Mouse (Mus musculus) adrenal gland, postnatal 14 days (tissue): ENCODE measurements around the gene Megf6. TPM values are rescaled to one million over a fixed set of nuclear protein-coding genes. Genes with fewer than 3 reads are reported as not detected.

Experiments used
- DNase-seq: peaks from one replicate; pipeline ENCODE4 v3.0.0; 2021; ENCODE audit warnings: mixed read lengths
- total RNA-seq: library from RNA; stranded (reverse); gene quantifications from 2 replicates; pipeline ENCODE4 v1.2.3, GENCODE M21; 2021

The Megf6 gene
- total RNA-seq, 1 experiment from 2014 or later = 8.3 TPM

- DNase-seq = peak; percentile 48
Observed at GRCm38 (mm10) chr4:154213586-154213985, 43.1 kb downstream of the Megf6 start.

- DNase-seq = no peak
Observed at GRCm38 (mm10) chr4:154214075-154214474, 43.5 kb downstream of the Megf6 start.

DNA sequence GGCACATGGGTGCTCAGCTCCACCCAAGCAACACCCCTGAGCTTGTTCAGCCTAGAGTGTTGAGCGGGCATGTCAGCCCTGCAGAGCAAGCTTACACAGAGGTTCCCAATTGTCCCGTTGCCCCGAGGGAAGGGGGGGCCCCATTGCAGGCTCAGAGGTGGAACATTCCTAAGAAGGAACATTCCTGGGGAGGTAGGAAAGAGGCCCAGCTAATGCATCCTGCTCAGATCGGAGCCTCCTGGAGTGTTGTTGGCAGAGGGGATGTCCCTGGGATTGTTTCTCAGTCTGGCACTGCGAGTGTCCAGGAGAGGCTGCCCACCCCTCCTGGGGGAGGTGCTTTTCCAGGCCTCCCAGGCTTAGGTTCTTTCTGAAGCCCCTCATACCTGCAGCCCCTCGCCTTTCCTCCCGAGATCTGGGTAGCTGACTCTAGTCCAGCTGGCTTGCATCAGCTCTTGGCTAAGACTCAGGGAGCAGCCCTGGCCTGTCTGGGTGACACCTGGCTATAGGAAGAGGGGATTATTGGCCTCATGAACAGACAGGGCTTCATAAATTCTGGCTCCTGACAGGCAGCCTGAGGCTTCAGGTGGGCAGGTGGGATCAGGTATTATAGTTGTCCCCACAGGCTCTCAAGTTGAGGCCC is 47.3 kb downstream of the Megf6 start:
- no peak for DNase-seq

GRCm38 (mm10) chr4:154222773-154223172 is 52.2 kb downstream of the Megf6 start:
- peak; percentile 46 for DNase-seq

- DNase-seq = no peak
Observed at GRCm38 (mm10) chr4:154224267-154224969, 53.9 kb downstream of the Megf6 start.

GRCm38 (mm10) chr4:154224970-154225309 is 54.4 kb downstream of the Megf6 start:
- DNase-seq = no peak

DNA sequence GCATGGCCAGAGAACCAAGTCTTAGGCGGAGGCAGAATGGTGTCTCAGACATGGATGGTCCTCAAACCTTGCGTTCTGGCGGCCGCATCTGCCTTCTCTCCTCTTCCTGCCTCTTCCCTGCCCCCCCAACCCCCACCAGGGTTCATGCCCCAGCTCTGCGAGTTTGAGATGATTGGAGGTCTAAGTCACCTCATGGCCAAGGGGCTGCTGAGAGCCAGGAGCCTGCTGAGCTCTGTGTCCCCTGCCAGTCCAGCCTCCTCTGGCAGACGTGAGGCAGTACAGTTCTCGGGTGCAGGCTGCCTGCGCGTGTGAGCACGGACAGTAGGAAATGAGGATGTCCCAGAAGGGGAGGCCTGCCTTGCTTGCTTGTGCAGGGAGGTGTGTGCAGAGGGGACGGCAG is 56.1 kb downstream of the Megf6 start:
- no peak for DNase-seq

- DNase-seq = no peak
Observed at GRCm38 (mm10) chr4:154228336-154228735, 57.8 kb downstream of the Megf6 start.

DNA sequence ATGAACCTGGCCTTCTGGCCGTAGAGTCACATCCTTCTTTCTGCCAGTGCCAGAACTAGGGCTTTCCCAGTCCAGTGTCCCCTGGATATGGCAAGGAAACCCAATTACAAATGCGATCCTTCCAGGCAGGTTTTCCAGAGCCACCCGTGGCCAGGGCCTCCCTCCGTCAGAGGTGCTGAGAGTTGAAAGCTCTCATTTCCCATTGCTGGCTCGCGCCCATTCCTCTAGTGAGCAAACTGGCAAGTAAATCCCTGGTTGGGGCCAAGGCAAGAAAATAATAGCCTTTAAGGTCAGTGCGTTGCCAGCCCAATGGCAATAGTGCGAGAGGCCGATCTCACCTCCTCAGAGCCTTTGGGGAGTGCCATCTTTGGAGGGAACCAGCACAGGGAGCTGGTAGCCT is 59.0 kb downstream of the Megf6 start:
- DNase-seq = no peak

DNA sequence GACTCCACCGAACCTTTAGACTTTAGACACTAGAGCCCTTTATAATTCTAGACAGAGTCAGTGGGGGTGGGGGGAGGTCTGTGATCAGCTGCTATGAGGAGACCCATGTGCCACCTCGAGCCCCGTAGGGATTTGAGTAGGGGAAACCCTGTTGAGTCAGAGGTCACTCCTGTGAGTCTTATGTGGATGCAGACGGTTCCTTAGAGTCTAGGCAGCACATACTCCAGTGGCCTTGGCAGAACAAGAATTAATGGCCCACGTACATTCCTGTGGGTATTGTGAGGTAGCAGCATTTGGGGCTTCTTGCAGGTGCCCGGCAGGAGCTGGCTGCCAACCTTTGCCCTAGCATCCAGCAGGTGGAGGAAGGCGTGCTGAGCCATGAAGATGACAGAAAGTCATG is 60.9 kb downstream of the Megf6 start:
- DNase-seq = no peak

DNA sequence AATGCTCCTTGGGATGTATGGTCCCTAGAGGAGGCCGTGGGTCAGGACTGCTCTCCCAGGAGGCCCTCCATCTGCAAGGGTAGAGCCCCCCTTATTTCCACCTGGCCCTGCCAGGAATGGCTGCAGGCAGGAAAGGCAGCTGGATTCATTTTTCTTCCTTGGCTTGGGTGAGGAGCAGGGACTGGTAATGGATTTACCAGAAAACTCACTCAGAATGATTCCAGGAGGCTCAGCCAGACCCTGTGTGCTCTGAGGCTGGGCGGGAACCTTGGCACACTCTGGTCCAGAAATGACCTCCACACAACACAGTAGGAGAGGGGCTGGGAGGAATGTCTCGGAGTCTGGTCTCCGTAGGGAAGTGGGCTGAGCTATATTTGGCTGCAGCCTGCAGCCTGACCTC is 61.8 kb downstream of the Megf6 start:
- no peak for DNase-seq

DNA sequence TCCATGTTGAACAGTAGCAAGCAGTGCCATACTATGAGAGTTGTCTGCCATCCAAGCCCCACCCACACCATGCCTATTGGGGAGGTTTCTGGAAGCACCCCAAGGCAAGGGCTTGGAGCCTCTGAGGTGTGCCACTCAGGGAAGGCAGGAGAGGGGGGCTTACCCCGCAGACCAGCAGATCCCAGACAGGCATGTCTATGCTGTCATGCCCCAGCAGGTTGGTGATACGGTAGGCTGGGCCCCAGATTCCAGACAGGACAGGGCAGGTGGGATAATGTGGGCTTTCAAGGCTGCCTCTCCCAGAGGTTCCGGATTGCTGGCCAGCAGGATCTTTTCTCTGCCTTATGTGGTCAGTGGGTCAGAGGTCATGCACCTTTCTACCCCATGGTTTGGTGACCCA is 65.5 kb downstream of the Megf6 start:
- DNase-seq = no peak

GRCm38 (mm10) chr4:154236893-154237292 is 66.4 kb downstream of the Megf6 start:
- DNase-seq = no peak

DNA sequence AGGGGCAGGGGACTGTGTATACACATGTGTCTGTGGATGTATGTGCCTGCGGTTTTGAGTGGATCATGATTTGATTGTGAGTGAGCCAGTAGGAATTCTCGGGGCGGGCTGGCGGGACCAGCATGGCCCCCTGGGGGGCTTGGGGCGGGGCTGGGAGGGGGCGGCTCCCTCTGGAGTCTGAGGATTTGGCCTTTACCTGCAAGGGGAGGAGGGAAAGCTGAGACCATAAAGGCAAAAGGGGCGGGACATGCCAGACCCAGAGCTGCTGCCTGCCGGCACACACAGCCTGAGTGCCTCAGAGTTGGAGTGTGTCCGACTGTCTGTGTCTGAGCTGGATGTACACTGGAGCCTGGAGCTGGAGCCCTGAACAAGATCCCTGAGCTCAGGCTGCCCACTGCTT is 66.8 kb downstream of the Megf6 start:
- no peak for DNase-seq

- DNase-seq = no peak
Observed at GRCm38 (mm10) chr4:154239199-154239598, 68.7 kb downstream of the Megf6 start.

GRCm38 (mm10) chr4:154240608-154241007 is 70.1 kb downstream of the Megf6 start:
- DNase-seq = no peak

DNA sequence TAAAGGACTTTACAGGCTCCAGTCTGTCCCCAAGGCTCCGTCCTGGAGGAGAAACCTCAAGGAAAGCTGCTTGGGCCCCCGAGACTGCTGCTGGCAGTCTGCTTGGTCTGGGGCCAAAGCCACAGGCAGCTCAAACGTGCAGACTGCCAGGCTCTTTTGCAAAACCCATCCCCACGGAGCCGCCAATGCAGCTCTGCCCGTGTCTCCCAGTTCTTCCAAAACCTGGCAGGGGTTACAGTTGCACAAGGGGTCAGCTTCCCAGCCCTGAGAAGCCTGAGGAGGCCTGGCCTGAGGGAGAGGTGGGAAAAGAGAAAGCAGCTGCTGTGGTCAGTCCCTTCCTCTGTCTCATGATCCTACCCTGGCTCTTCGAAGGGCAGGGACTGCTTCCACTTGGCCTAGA is 74.8 kb downstream of the Megf6 start:
- peak; percentile 76 for DNase-seq

- DNase-seq = peak; percentile 88
Observed at GRCm38 (mm10) chr4:154246115-154247040, 75.8 kb downstream of the Megf6 start.

DNA sequence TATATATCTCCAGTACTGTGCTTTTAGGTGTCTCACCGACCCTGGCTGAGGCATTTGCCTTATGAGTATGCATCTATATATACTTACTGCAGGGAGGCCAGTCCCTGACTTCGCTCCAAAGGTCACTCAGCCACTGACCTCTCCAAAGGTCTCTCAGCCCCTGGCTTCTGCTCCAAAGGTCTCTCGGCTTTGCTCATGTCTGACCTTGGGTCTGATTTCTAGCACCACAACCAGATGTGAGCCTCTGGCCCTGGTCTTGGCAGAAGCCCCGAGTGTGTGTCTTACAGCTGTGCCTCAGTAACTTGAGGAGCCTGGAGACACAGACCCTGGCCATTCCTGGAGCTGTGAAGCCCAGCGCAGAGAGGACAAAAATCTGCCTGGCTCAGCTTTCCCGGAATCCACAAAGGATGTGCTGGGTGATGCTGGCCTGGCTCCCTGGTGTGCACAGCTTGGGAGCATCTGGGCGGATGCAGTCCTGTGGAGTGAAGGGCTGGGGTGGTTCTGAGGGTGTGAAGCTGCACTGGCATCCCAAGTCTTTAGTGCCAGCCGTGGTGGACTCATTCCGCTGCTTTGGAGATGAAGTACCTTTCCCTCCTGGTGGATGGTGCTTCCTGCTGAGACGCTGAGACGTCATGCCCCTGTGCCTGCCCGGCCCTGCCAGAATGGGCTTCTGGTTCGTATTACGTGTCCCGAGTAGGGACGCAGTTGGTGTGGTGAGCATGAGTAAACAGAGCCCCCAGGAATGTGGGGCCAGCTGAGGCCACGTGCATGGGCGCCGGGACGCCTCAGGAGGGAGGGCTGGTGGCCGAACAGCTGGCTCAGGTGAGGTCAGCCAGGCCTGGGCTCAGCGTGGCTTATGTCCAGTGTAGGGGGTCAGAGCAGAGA is 76.9 kb downstream of the Megf6 start:
- DNase-seq = no peak

- no peak for DNase-seq
Observed at GRCm38 (mm10) chr4:154248092-154248805, 77.7 kb downstream of the Megf6 start.

GRCm38 (mm10) chr4:154249316-154249715 is 78.8 kb downstream of the Megf6 start:
- DNase-seq = no peak
